Mouse (Mus musculus) lung, postnatal 4 days (tissue): Measurements from ENCODE around the gene Anks3.

Experiments
- DNase-seq, 2 experiments: peaks; one replicate each; pipeline ENCODE4 v3.0.0; 2021

Gene Anks3

GRCm38 (mm10) chr16:4894201-4894908 is 69.7 kb downstream of the Anks3 start:
- peak in 1 of 2 experiments; percentile 68 for DNase-seq

GRCm38 (mm10) chr16:4892171-4892570 is 71.8 kb downstream of the Anks3 start:
- DNase-seq = peak in 1 of 2 experiments; percentile 10
